Mouse (Mus musculus): Measurements from ENCODE around the gene Gpc5. TPM values are rescaled to one million over a fixed set of nuclear protein-coding genes. Genes with fewer than 3 reads are reported as not detected.

Gene Gpc5
- polyA plus RNA-seq, 1 experiment from 2014 or later: 0.07 TPM

DNA sequence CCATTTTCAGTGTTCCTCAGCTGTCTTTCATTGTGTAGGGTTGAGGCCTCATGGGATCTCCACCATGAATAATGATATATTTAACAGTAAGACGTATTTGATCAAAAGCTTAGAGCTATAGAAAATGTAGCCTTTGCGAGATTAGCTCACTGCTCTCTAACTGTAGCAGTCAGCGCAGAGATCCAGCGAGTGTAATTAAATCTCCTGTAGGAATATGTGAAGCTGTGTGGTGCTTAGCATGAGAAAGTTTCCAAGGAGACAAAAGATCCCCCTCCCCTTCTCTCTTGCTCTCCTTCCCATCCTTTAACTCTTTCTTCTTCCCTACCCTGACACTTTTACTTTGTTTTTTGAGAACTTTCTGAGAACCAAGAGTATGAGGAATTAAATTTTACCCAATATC is 64.6 kb downstream of the Gpc5 start:
- H3K27ac ChIP-seq (replicated peaks): no peak overlapping the region
- DNase-seq (ENCODE audit: low spot score): no peak
- no peak overlapping the region for H3K9ac ChIP-seq (ENCODE audit: low read length)
- H3K4me3 ChIP-seq (ENCODE audit: low read depth, low read length): no peak overlapping the region
- 73% methylated on average over 4 of the region's 4 CpGs for WGBS
- no peaks in the 10 kb centered on the region for H3K27me3 ChIP-seq (ENCODE audit: control insufficient read depth, insufficient read depth, low read length)
- H3K4me2 ChIP-seq (replicated peaks; ENCODE audit: low read depth): no peak overlapping the region
- H3K36me3 ChIP-seq (ENCODE audit: control insufficient read depth, insufficient read depth, low read length): no peaks in the 10 kb centered on the region
- ATAC-seq (ENCODE audit: low FRiP score, low TSS enrichment): no peak
- no peak for TF ChIP-seq EP300 (optimal IDR thresholded peaks at IDR 0.05)
- TF ChIP-seq CTCF (IDR thresholded peaks at IDR 0.05; ENCODE audit: low read depth): no peak
- no peaks in the 10 kb centered on the region for H3K4me1 ChIP-seq (replicated peaks; ENCODE audit: control insufficient read depth, insufficient read depth)
- H3K9me3 ChIP-seq (ENCODE audit: control insufficient read depth, low read length): no peaks in the 10 kb centered on the region

DNA sequence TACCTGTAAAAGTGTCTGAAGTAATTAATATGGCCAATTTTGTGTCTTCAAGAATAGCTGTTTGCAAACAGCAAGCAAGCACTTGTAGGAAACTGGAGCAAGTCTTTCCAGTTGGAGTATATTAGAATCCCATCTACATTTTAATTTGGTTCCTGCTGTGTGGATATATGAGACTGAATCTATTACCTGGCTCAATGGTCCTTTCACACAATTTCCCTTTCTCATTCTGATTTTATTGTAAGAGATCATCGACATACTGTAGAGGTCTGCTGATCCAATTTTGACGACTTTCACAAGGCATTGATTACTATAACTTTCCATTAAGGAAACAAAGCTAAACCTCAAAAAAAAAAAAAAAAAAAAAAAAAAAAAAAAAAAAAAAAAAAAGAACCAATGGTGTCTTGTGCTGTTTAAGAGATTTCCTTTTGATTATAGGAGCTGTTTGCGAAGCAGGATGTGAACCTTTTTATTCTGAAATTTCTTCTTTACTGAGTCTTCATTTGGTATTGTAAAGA is 85.4 kb downstream of the Gpc5 start:
- Histone ChIP-seq H3K4me1 (replicated peaks; ENCODE audit: control insufficient read depth, insufficient read depth) (no peaks in the 10 kb centered on the region), H3K9me3 (ENCODE audit: control insufficient read depth, low read length) (no peaks in the 10 kb centered on the region), H3K4me2 (replicated peaks; ENCODE audit: low read depth) (no peak overlapping the region), H3K9ac (ENCODE audit: low read length) (no peak overlapping the region), H3K27me3 (ENCODE audit: control insufficient read depth, insufficient read depth, low read length) (no peaks in the 10 kb centered on the region), H3K4me3 (ENCODE audit: low read depth, low read length) (no peak overlapping the region), H3K27ac (replicated peaks) (no peak overlapping the region), H3K36me3 (ENCODE audit: control insufficient read depth, insufficient read depth, low read length) (no peaks in the 10 kb centered on the region)
- WGBS: 68% methylated on average over 3 of the region's 3 CpGs
- ATAC-seq (ENCODE audit: low FRiP score, low TSS enrichment) (no peak), DNase-seq (ENCODE audit: low spot score) (no peak)
- TF ChIP-seq CTCF (IDR thresholded peaks at IDR 0.05; ENCODE audit: low read depth) (no peak), EP300 (optimal IDR thresholded peaks at IDR 0.05) (no peak)

GRCm38 (mm10) chr14:115179925-115180324 is 87.9 kb downstream of the Gpc5 start:
- ATAC-seq (ENCODE audit: low FRiP score, low TSS enrichment) (no peak), DNase-seq (ENCODE audit: low spot score) (no peak)
- H3K4me3 ChIP-seq (ENCODE audit: low read depth, low read length): no peak overlapping the region
- TF ChIP-seq EP300 (optimal IDR thresholded peaks at IDR 0.05) (no peak), CTCF (IDR thresholded peaks at IDR 0.05; ENCODE audit: low read depth) (no peak)
- H3K9ac ChIP-seq (ENCODE audit: low read length): no peak overlapping the region
- H3K4me2 ChIP-seq (replicated peaks; ENCODE audit: low read depth): no peak overlapping the region
- H3K4me1 ChIP-seq (replicated peaks; ENCODE audit: control insufficient read depth, insufficient read depth): no peaks in the 10 kb centered on the region
- no peaks in the 10 kb centered on the region for H3K9me3 ChIP-seq (ENCODE audit: control insufficient read depth, low read length)
- H3K36me3 ChIP-seq (ENCODE audit: control insufficient read depth, insufficient read depth, low read length): no peaks in the 10 kb centered on the region
- 68% methylated on average over 5 of the region's 5 CpGs for WGBS
- H3K27ac ChIP-seq (replicated peaks): no peak overlapping the region
- H3K27me3 ChIP-seq (ENCODE audit: control insufficient read depth, insufficient read depth, low read length): no peaks in the 10 kb centered on the region

DNA sequence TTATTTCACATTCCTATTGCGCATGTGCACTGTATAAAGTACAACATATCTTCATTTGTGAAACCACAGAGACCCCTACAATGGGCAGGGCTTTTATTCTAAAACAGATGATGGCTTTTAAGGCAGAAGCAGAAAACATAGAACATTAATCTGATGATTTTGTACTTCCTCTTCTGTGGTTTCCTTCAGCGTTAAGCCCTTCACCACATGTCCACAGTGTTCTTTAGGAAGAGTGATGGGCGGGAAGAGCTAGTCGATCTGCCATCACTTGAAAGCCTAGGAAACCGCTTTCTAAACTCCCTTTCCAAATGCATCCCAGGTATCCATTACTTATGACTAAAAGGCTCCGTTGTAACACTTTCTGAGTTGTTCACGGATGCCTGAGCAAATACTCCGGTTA is 96.2 kb downstream of the Gpc5 start:
- Histone ChIP-seq H3K4me3 (ENCODE audit: low read depth, low read length) (no peak overlapping the region), H3K27ac (replicated peaks) (no peak overlapping the region), H3K4me1 (replicated peaks; ENCODE audit: control insufficient read depth, insufficient read depth) (no peaks in the 10 kb centered on the region), H3K9ac (ENCODE audit: low read length) (no peak overlapping the region), H3K9me3 (ENCODE audit: control insufficient read depth, low read length) (no peaks in the 10 kb centered on the region), H3K36me3 (ENCODE audit: control insufficient read depth, insufficient read depth, low read length) (no peaks in the 10 kb centered on the region), H3K27me3 (ENCODE audit: control insufficient read depth, insufficient read depth, low read length) (no peaks in the 10 kb centered on the region), H3K4me2 (replicated peaks; ENCODE audit: low read depth) (no peak overlapping the region)
- TF ChIP-seq CTCF (IDR thresholded peaks at IDR 0.05; ENCODE audit: low read depth) (no peak), EP300 (optimal IDR thresholded peaks at IDR 0.05) (no peak)
- DNase-seq (ENCODE audit: low spot score) (no peak), ATAC-seq (ENCODE audit: low FRiP score, low TSS enrichment) (no peak)
- WGBS: 77% methylated on average over 8 of the region's 8 CpGs

DNA sequence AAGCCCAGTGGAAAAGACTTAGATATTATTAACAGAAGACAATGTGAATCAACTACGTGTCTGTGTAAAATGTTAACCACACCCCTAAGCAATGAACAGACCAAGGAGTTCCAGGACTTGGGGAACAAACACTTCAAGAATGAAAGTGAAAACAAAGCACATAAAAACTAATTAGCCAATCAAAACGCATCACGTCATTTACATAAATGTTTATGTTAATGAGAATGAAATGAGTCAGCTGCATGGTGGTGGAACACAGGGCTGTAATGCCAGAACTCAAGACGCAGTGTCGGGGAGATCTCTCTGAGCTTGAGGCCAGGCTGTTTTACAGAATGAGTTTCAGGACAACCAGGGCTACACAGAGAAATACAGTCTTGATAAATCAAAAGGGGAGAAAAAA is 136.1 kb downstream of the Gpc5 start:
- no peak for DNase-seq (ENCODE audit: low spot score)
- no peak overlapping the region for H3K4me3 ChIP-seq (ENCODE audit: low read depth, low read length)
- no peak for ATAC-seq (ENCODE audit: low FRiP score, low TSS enrichment)
- H3K4me1 ChIP-seq (replicated peaks; ENCODE audit: control insufficient read depth, insufficient read depth): no peaks in the 10 kb centered on the region
- TF ChIP-seq EP300 (optimal IDR thresholded peaks at IDR 0.05) (no peak), CTCF (IDR thresholded peaks at IDR 0.05; ENCODE audit: low read depth) (no peak)
- no peak overlapping the region for H3K27ac ChIP-seq (replicated peaks)
- H3K36me3 ChIP-seq (ENCODE audit: control insufficient read depth, insufficient read depth, low read length): no peaks in the 10 kb centered on the region
- 74% methylated on average over 5 of the region's 5 CpGs for WGBS
- no peak overlapping the region for H3K4me2 ChIP-seq (replicated peaks; ENCODE audit: low read depth)
- H3K27me3 ChIP-seq (ENCODE audit: control insufficient read depth, insufficient read depth, low read length): no peaks in the 10 kb centered on the region
- H3K9me3 ChIP-seq (ENCODE audit: control insufficient read depth, low read length): no peaks in the 10 kb centered on the region
- no peak overlapping the region for H3K9ac ChIP-seq (ENCODE audit: low read length)

GRCm38 (mm10) chr14:115236387-115236786 is 144.4 kb downstream of the Gpc5 start:
- WGBS: 28% methylated on average over 4 of the region's 4 CpGs
- DNase-seq (ENCODE audit: low spot score) (no peak), ATAC-seq (ENCODE audit: low FRiP score, low TSS enrichment) (no peak)

More at GRCm38 (mm10) chr14:115236387-115236786, 144.4 kb downstream of the Gpc5 start:
- Histone ChIP-seq H3K36me3 (ENCODE audit: control insufficient read depth, insufficient read depth, low read length) (no peaks in the 10 kb centered on the region), H3K4me3 (ENCODE audit: low read depth, low read length) (no peak overlapping the region), H3K4me2 (replicated peaks; ENCODE audit: low read depth) (no peak overlapping the region), H3K9me3 (ENCODE audit: control insufficient read depth, low read length) (no peaks in the 10 kb centered on the region), H3K27ac (replicated peaks) (no peak overlapping the region), H3K27me3 (ENCODE audit: control insufficient read depth, insufficient read depth, low read length) (no peaks in the 10 kb centered on the region), H3K4me1 (replicated peaks; ENCODE audit: control insufficient read depth, insufficient read depth) (no peaks in the 10 kb centered on the region), H3K9ac (ENCODE audit: low read length) (no peak overlapping the region)
- no peak for TF ChIP-seq EP300 (optimal IDR thresholded peaks at IDR 0.05)
- TF ChIP-seq CTCF (IDR thresholded peaks at IDR 0.05; ENCODE audit: low read depth): no peak
